Mouse (Mus musculus) spleen, adult 2 months (tissue): ENCODE results near the gene Ccdc62. TPM values are rescaled to one million over a fixed set of nuclear protein-coding genes. Genes with fewer than 3 reads are reported as not detected.

Experiments
- DNase-seq, 2 experiments: peaks; one replicate each; pipeline versions ENCODE4 v3.0.0 to v3.0.0-alpha.2; 2012 to 2021; ENCODE audit warnings: low spot score in 2 of 2, low read depth in 1 of 2
- H3K27ac ChIP-seq: fragments of 200-500 bp; 2 replicates; pipeline ENCODE4 v1.5.1; 2012; ENCODE audit warnings: low read length, inconsistent platforms; ENCODE audit not compliant: insufficient read depth
- H3K27me3 ChIP-seq: fragments of 200-500 bp; 2 replicates; pipeline ENCODE4 v1.6.1; 2012; ENCODE audit warnings: mild to moderate bottlenecking, moderate library complexity, low read length, inconsistent platforms; ENCODE audit not compliant: control insufficient read depth, insufficient read depth
- H3K36me3 ChIP-seq: fragments of 200-500 bp; 2 replicates; pipeline ENCODE4 v1.6.1; 2012; ENCODE audit warnings: mild to moderate bottlenecking, low read length, inconsistent platforms; ENCODE audit not compliant: control insufficient read depth, insufficient read depth
- H3K4me1 ChIP-seq: fragments of 200-500 bp; 2 replicates; pipeline ENCODE4 v1.6.1; 2011; ENCODE audit warnings: inconsistent platforms; ENCODE audit not compliant: control insufficient read depth, insufficient read depth, insufficient read length
- H3K4me3 ChIP-seq: fragments of 200-500 bp; 2 replicates; pipeline ENCODE4 v1.5.1; 2011; ENCODE audit warnings: mild to moderate bottlenecking, inconsistent platforms; ENCODE audit not compliant: insufficient read depth, insufficient read length; ENCODE audit errors: extremely low read depth
- CTCF ChIP-seq: fragments of 200-500 bp; IDR thresholded peaks from 2 replicates; pipeline ENCODE4 v1.5.1; 2011; ENCODE audit warnings: mild to moderate bottlenecking, inconsistent platforms; ENCODE audit not compliant: insufficient read depth, insufficient read length, insufficient replicate concordance; ENCODE audit errors: extremely low read depth
- POLR2A ChIP-seq: fragments of 200-500 bp; IDR thresholded peaks from 2 replicates; pipeline ENCODE4 v1.6.1; 2011; ENCODE audit warnings: low read depth, low read length, inconsistent platforms
- WGBS: fragments of 180-500 bp; shearing (Covaris S2); methylation state at CpG from one replicate; pipeline ENCODE4 v1.1.7; 2018; 5-methylcytosine and 5-hydroxymethylcytosine counted together
- polyA plus RNA-seq: library from polyadenylated mRNA; depleted of rRNA; stranded (reverse); fragments of >200 nt; gene quantifications from 2 replicates; pipeline ENCODE4 v1.2.3, GENCODE M21; 2012

Gene Ccdc62
- polyA plus RNA-seq, 1 experiment, result 1.3 TPM

- TF ChIP-seq POLR2A (no peak), CTCF (no peak)
- Histone ChIP-seq H3K4me3 (no peak overlapping the region), H3K27me3 (no peaks in the 10 kb centered on the region), H3K27ac (no peak overlapping the region), H3K4me1 (peaks cover 8% of the 10 kb centered on the region; the same call in 1 of the 2 replicates), H3K36me3 (peaks cover 68% of the 10 kb centered on the region)
- no peak for DNase-seq
- 91% methylated on average over 15 of the region's 15 CpGs for WGBS
Measured at GRCm38 (mm10) chr5:124005151-124005500, 74.6 kb downstream of the Ccdc62 start.

GRCm38 (mm10) chr5:124005591-124005990 lies 75.1 kb downstream of the Ccdc62 start:
- Histone ChIP-seq H3K27me3 (no peaks in the 10 kb centered on the region), H3K4me3 (no peak overlapping the region), H3K36me3 (peaks cover 66% of the 10 kb centered on the region), H3K4me1 (peaks cover 11% of the 10 kb centered on the region; the same call in 1 of the 2 replicates), H3K27ac (no peak overlapping the region)
- no peak for TF ChIP-seq POLR2A
- TF ChIP-seq CTCF, result no peak
- no peak for DNase-seq
- 87% methylated on average over 11 of the region's 11 CpGs for WGBS

GRCm38 (mm10) chr5:124006082-124006873 lies 75.8 kb downstream of the Ccdc62 start:
- no peak for TF ChIP-seq CTCF
- TF ChIP-seq POLR2A, result no peak
- Histone ChIP-seq H3K36me3 (peaks cover 65% of the 10 kb centered on the region), H3K4me3 (no peak overlapping the region), H3K27me3 (no peaks in the 10 kb centered on the region), H3K4me1 (peaks cover 13% of the 10 kb centered on the region; the same call in 1 of the 2 replicates), H3K27ac (no peak overlapping the region)
- 94% methylated on average over 26 of the region's 26 CpGs for WGBS
- no peak for DNase-seq

- TF ChIP-seq POLR2A (no peak), CTCF (no peak)
- Histone ChIP-seq H3K4me3 (no peak overlapping the region), H3K36me3 (peaks cover 58% of the 10 kb centered on the region), H3K27ac (no peak overlapping the region), H3K27me3 (no peaks in the 10 kb centered on the region), H3K4me1 (peaks cover 19% of the 10 kb centered on the region; the same call in 1 of the 2 replicates)
- 92% methylated on average over 17 of the region's 17 CpGs for WGBS
- no peak for DNase-seq
Measured at GRCm38 (mm10) chr5:124006891-124007491, 76.5 kb downstream of the Ccdc62 start.

- peaks cover 35% of the 10 kb centered on the region for H3K36me3 ChIP-seq
- TF ChIP-seq POLR2A, result no peak
- no peak for TF ChIP-seq CTCF
- WGBS, result 77% methylated on average over 8 of the region's 8 CpGs
- no peak overlapping the region for H3K27ac ChIP-seq
- H3K4me1 ChIP-seq, result peaks cover 38% of the 10 kb centered on the region; the same call in 1 of the 2 replicates
- H3K27me3 ChIP-seq, result no peaks in the 10 kb centered on the region
- no peak for DNase-seq
- H3K4me3 ChIP-seq, result no peak overlapping the region
Measured at GRCm38 (mm10) chr5:124010077-124010476, 79.6 kb downstream of the Ccdc62 start.

- DNase-seq, result no peak
- Histone ChIP-seq H3K4me1 (peaks cover 45% of the 10 kb centered on the region; the same call in 1 of the 2 replicates), H3K4me3 (peak overlapping the region; percentile 19), H3K36me3 (peaks cover 26% of the 10 kb centered on the region), H3K27ac (peak overlapping the region; percentile 85), H3K27me3 (no peaks in the 10 kb centered on the region)
- TF ChIP-seq CTCF (no peak), POLR2A (no peak)
- WGBS, result 25% methylated on average over 19 of the region's 19 CpGs
Measured at GRCm38 (mm10) chr5:124010910-124011655, 80.6 kb downstream of the Ccdc62 start.

- Histone ChIP-seq H3K36me3 (peaks cover 20% of the 10 kb centered on the region), H3K27ac (peak overlapping the region; percentile 85), H3K27me3 (no peaks in the 10 kb centered on the region), H3K4me1 (peaks cover 52% of the 10 kb centered on the region; the same call in 1 of the 2 replicates), H3K4me3 (no peak overlapping the region)
- 14% methylated on average over 8 of the region's 8 CpGs for WGBS
- DNase-seq, result peak in 1 of 2 experiments; percentile 45
- TF ChIP-seq POLR2A (no peak), CTCF (no peak)
Measured at GRCm38 (mm10) chr5:124011927-124012326, 81.4 kb downstream of the Ccdc62 start.
